Mouse (Mus musculus) kidney, adult 18-20 months (tissue): ENCODE measurements around the gene Arhgap20.

Source experiments
- DNase-seq: peaks from one replicate; pipeline ENCODE4 v3.0.0; 2021

Gene Arhgap20

DNA sequence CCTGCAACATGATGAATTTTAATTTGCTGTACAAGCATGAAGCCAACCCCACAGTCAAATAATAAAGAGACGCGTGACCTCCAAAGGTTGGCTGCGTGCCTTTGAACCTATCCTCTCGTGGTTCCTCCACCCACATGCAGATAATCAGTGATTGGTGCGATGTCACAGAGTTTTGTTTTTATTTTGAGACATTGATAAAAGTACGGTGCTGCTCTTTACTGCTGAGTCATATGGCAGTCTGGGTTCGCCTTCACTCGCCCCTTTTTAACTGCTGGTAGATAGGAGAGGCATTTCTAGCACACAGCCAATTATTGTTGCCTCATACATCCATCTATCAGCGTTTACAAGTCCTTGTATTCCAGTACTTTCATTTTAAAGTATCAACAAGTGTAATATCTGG is 34.0 kb downstream of the Arhgap20 start:
- DNase-seq, result no peak

DNA sequence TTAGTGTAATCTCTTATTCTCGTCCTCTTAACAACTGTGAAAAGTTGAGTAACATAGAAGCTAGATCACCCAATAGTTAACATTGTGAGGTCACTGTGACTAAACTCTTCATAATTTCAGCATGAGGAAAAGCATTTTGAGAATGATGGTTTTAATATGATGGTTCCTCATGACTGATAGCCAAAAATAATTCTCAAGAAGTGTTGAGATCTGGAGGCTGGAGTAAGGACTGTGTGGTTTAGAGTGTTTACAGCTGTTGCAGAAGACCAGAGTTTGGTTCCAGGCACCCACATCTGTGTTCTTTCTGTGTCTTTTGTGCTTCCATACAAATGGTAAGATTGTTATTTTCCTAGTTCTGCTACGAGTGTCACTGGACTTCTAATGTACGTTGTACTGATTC is 42.1 kb downstream of the Arhgap20 start:
- DNase-seq, result no peak

DNA sequence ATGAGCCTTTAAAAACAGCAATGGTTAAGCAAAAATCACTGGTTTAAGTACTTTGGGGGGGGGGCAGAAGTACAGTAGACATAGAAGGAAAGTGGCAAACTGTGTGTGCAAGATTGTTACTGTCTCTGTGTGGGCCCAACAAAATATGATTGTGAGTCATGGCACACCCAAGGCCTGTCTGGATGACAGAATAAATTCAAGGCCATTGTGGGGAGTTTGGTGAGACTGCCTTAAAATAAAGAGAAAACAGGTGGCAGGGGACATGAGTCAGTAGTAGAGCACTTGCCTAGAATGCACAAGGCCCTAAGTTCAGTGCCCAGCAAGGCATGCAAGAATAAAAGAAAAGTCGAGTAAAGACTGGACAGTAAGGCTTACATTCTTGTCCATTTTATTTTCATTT is 47.8 kb downstream of the Arhgap20 start:
- DNase-seq, result no peak

DNA sequence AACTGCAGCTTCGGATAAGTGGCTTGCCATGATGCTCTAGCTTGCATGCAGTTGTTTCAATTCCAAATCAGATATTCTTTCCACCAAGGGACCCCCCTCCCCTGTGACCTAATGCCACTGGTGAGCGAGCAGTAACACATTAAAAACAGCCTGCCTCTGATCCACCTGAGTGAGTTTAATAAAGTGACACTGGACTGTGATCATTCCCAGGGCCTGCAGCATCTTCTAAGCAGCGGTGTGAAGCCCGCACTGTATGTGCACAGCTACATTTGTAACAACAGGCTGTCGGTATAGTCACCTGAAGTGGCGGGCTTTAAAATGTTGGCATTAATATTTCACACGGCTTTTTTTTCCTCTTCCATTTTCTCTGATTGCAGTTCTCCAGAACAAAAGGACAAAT is 59.4 kb downstream of the Arhgap20 start:
- DNase-seq, result no peak

DNA sequence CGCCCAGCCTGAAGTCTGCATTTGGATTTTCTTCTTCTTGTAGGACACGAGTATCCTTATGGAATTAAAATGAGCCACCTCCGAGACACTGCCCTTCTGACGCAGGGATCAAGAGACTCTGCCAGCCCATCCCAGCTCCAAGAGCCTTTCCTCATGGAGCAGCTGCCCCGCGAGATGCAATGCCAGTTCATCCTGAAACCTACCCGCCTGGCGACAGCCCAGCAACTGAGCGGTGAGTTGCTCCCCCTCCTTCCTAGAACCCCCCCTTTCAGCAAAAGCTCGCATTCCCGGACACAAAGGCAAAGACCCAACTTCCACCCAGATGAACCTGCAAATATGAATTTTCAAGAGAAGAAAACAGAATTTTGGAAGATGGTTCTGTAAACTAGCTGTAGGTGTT is 66.5 kb downstream of the Arhgap20 start:
- no peak for DNase-seq

DNA sequence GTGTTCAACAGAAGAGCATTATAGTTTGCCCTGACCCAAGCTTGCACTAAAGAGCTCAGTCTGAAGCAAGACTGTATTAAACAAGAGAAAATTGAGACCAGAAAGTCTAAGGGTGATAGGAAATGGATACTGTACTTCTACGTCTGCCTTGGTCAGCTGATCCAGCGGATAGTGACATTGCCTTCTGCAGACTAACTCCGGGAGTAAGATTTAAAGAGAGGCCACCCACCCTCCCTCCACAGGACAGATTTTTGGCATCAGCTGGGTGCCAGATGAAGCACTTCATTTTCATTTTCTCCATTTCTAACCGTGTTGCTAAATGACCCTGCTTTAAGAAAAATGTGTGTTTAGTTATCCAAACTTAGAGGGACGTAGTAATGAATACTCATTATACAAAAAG is 67.2 kb downstream of the Arhgap20 start:
- no peak for DNase-seq

DNA sequence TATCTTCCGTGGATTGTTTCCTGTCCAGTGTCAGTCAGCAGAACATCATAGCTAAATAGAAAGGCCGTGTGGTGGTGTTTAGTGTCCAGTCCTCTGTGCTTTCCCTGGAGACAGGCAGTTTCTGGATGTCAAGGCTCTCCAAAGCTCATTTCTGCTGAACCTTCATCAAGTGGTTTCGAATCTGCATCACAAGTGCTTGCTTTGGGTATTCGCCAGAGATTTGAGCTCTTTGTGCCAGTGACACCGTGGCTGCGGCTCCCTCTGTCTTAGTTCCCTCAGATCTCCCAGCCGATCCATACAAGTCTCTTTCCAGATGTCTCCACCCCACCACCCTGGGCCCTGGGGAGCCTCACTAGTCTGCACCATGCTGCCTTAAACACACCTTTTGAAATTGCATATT is 72.6 kb downstream of the Arhgap20 start:
- DNase-seq, result no peak

DNA sequence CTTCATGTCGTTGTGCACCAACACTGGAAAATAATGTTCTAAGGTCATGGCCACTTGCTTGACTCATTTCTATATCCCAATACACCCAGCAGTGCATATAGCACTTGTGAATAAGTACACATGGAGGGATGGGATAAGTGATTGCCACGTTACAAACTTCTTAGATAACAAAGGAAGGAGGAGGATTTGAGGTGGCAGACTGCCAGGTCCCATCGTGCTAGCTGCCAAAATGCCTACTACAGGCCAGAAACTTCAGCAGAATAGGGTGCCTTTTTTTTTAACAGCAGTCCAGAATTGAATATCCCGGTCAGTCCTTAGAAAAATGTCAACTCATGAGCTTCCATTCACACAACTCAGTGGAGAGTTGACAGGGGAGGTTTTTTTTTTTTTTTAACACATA is 78.1 kb downstream of the Arhgap20 start:
- no peak for DNase-seq

DNA sequence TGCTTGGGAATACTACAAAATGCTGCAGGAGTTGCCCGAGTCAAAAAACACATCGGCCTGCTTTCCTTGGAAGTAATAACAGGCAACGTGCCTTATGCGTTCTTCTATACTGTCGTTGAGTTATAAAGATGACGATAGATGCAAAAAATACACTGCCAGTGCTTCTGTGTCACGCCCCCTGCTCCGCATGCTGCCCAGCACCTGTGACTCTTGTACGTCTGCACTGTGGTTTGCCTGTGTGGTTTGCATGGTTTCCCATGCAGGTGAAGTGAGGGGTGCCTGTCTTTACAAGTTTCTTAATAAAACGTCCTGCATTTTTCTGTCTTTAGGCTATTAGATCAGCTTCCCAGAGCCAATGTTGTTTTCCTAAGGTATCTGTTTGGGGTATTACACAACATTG is 80.7 kb downstream of the Arhgap20 start:
- no peak for DNase-seq

DNA sequence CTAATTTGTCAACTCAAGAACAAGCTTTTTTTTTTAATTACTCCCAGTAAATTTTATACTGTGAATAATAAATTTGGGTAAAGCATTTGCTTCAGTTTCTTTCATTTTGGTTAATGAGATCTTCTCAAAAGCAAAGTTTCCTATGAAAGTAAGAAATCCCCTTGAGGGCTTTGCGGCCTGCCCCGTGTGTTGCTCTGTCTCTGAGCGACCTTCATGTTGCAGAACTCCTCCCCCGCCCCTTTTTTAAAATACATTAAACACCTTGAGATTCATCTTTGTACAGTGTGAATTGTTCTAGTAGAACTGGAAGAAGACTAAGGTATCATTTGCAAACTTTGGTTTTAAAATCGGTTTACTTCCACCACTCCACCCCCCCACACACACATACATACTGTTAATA is 88.6 kb downstream of the Arhgap20 start:
- DNase-seq, result no peak

DNA sequence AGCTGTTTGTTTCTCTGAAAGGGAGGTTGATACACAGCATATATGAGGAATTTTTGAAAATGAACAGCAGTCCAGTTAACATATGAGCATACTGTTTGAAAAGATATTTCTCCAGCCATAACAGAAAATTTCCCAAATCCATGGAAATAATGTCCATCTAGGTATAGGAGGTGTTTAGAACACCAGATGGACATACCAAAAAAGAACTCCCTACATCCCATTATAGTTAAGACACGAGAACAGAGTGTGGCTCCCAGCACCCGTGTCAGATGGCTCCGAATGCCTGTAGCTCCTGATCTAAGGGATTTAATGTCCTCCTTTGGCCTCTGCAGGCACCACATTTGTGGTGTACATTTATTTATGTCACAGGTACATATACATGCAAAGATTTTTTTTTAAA is 99.1 kb downstream of the Arhgap20 start:
- DNase-seq, result no peak

DNA sequence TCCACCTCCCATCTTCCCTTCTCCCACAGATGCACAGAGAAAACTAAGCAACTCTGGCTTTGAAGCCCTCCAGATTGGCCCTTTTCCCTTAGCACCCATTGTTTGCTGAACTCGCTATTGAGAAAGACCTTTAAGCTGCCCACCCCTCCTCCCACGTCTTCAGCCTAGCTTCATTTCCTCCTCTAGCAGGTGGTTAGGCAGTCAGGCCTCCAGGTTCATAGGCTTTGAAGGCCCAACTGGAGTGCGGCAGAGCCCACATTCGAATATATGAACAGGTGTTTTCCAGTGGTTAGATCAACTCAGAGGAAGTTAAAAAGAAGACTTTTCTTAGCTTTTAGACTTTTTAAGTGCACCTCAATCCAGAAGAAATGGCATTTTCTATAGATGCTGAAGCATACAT is 101.5 kb downstream of the Arhgap20 start:
- no peak for DNase-seq

DNA sequence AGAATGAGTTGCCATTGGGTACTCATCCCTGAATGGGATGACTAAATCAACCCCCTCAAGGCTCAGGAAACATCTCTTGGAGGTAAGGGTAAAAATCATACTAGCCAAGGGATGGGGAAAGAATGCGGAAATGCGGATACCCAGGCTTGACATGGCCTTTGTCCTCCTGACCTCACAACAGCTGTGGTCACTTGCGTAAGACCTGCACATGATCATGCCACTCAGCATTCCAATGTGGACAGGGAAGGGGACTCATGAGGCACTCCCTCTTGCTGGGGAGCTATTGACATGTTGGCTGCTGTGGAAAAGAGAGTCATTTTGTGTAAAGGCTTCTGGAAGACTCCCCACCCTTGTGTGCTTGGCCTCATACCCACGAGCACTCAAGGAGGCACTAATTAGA is 103.9 kb downstream of the Arhgap20 start:
- DNase-seq, result no peak

DNA sequence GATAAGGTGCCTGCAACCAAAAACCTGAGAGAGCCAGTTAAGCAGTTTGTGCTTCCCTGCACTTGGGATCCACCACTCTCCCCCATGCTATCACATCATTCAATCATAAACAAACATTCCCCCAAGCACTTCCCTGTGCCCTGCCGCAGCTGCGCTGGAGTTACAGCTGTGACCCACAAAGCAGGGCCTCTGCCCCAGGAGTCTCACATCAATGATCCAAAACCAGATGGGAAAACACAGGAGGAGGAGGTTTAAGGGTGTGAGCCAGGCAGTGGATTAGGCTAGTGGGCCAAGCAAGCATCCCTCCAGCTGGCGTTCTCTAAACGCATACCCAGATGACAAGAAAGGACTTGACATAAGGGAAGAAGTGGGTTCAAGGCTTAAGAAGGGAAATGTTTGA is 109.2 kb downstream of the Arhgap20 start:
- no peak for DNase-seq

DNA sequence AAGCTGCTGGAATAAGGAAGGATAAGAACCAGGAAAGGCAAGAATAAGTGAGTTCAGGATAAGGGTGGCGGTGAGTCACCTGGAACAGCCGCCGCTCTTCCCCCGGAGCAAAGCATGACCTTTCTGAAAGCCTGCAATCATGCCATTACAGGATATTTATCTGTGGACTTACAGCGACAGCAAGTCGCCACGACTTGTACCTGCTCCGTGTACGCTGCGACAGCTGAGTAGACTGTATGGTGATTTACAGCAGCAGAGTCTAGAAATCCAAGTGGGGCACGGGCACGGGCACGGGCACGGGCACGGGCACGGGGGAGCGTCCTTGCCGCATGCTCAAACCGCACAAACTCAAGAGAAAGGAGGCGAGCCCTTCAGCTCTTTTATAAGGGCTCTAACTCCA is 110.4 kb downstream of the Arhgap20 start:
- DNase-seq, result no peak

DNA sequence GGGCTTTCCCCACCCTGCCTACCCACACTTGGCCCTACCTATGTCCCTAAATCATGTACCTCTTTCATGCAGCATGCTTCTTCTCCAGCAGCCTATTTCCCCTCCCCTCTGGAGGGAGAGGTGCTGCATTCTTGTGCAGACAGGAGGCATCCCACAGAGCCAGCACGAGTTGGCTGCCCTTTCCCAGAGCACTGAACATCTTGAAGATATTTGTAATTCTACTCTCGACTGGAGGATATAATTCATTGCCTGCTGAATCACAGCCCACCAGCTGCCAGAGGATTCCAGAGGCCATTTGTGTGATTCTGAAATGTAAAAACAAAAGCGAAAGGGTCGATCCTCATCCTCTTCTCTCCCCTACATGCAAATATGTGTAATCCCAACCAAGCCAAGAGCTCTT is 116.2 kb downstream of the Arhgap20 start:
- no peak for DNase-seq

DNA sequence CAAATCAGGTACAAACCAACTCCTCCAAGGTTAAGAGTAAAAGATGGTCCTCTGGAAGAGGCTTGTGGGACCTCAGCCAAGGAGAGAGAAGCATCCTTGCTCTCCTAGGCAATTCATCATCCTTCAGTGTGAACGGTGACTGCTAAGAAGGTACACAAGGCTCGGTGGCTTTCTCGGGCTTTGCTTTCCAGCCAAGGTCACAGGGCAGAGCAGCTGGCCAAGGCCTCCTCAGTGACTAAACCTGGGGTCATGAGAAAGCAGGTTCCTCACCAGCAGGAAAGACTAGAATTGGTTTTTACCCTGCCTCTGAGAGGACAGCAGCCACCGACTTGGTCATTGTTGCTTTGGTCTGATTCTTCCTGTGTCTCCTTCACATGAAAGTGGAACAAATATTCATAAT is 116.7 kb downstream of the Arhgap20 start:
- no peak for DNase-seq

DNA sequence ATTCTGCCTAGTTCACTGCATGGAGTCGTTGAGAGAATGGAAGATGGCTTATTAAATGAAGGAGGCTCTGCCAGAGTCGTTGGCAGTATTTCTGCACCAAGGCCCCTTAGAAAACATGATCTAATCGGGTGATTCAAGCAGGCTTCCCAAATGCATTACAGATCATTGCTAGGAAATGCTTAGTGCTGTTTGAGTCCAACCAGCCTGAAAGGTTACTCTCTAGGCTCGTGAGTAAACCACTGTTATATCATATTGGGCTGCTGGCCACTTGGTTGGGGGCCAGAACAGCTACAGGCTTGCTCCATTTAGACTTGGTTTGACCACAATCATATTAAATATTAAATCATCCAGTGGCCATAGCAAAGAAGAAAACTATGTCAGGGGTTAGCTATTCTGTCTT is 118.2 kb downstream of the Arhgap20 start:
- DNase-seq, result no peak

DNA sequence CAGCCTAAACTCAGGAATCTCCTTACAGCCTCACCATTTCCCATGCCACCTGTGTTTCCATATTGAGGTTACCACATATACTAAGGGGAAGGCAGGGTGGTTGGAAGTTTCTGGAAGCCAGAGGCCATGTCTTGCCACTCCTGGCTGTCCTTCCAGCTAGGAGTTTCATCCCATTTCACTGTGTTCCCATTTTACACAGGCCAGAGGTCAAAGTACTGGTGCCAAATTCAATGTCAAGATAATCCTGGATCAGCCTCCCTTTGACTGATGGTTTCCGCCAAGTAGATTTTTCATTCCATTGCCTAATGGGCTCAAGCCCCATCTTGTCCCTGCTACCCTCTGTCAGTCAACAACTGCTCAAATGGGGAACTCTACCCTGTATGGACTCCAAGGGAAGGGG is 127.8 kb downstream of the Arhgap20 start:
- no peak for DNase-seq
